ENCODE assay signal across 25 mouse cellular contexts in genomic region chr7:99790816-99791215, GRCm38 (mm10). TPM values are rescaled to one million over a fixed set of nuclear protein-coding genes. Genes with fewer than 3 reads are reported as not detected.
A peak's percentile ranks its signal among the peaks of the same experiment; 100 is the strongest.
DNase-seq lines count a peak whose midpoint lies in the region; ATAC-seq and TF ChIP-seq lines count a peak whose summit lies in the region.
"Had no signal": no experiment of that assay in that cellular context is flagged by ENCODE, and none has a peak within 500 bp of the region (broad histone marks: within the 10 kb centered on the region; RNA-seq: fewer than 3 reads in every experiment).

No protein-coding gene starts in this region.

- no peak overlapping the region for H3K9ac ChIP-seq in neural tube, embryonic 11.5 days (ENCODE audit: low read length)
- no peak overlapping the region for H3K9ac ChIP-seq in neural tube, embryonic 13.5 days
- H3K9ac ChIP-seq: embryonic facial prominence, embryonic 15.5 days; heart, embryonic 12.5 days; intestine, embryonic 15.5 days had no signal

- H3K9me3 ChIP-seq in neural tube, embryonic 11.5 days (ENCODE audit: control insufficient read depth, low read length) = no peaks in the 10 kb centered on the region
- H3K9me3 ChIP-seq in neural tube, embryonic 13.5 days = no peaks in the 10 kb centered on the region
- H3K9me3 ChIP-seq: embryonic facial prominence, embryonic 15.5 days; forebrain, embryonic 10.5 days; G1E; intestine, embryonic 15.5 days had no signal

- H3K4me3 ChIP-seq in neural tube, embryonic 11.5 days (ENCODE audit: low read depth, low read length) = no peak overlapping the region
- no peak overlapping the region for H3K4me3 ChIP-seq in neural tube, embryonic 13.5 days
- no peak overlapping the region for H3K4me3 ChIP-seq in left cerebral cortex, adult 2 months
- H3K4me3 ChIP-seq: embryonic facial prominence, embryonic 15.5 days; erythroblast, embryonic 14.5 days; forebrain, embryonic 10.5 days; heart, adult 2 months; heart, embryonic 12.5 days; intestine, embryonic 15.5 days had no signal

- peaks cover 2% of the 10 kb centered on the region; the same call in 1 of the 2 replicates for H3K4me1 ChIP-seq in neural tube, embryonic 11.5 days (ENCODE audit: control insufficient read depth, insufficient read depth, low read length)
- H3K4me1 ChIP-seq in neural tube, embryonic 13.5 days (replicated peaks) = peaks cover 37% of the 10 kb centered on the region

- no peak overlapping the region for H3K4me2 ChIP-seq in neural tube, embryonic 11.5 days (ENCODE audit: low read depth)
- H3K4me2 ChIP-seq in neural tube, embryonic 13.5 days = no peak overlapping the region
- H3K4me2 ChIP-seq: embryonic facial prominence, embryonic 15.5 days; heart, embryonic 12.5 days; intestine, embryonic 15.5 days had no signal

- WGBS in neural tube, embryonic 11.5 days = 60% methylated on average over 10 of the region's 10 CpGs
- 39% methylated on average over 10 of the region's 10 CpGs for WGBS in neural tube, embryonic 13.5 days

- TF ChIP-seq CTCF in left cerebral cortex, adult 2 months (IDR thresholded peaks at IDR 0.05) = no peak

- ATAC-seq in neural tube, embryonic 11.5 days (ENCODE audit: insufficient read depth, low FRiP score, low TSS enrichment) = 0 out of 2 replicates have a peak, but pooled peaks have one; percentile 51
- peak; percentile 41 for ATAC-seq in neural tube, embryonic 13.5 days (ENCODE audit: low read depth)
- no peak for ATAC-seq in megakaryocyte-erythroid progenitor cell, adult 5-6 weeks (replicated peaks; ENCODE audit: low FRiP score, low TSS enrichment, poor library complexity, severe bottlenecking)
- ATAC-seq: CD4-positive, CD25-positive, alpha-beta regulatory T cell, adult 4 months; forebrain, embryonic 14.5 days; intestine, embryonic 15.5 days had no signal

- peak; percentile 26 to 33 for DNase-seq in adrenal gland, adult (ENCODE audit: inconsistent age in 2 of 2, low spot score in 1 of 2)
- no peak for DNase-seq in adrenal gland, adult 18-20 months (ENCODE audit: low spot score in 2 of 2)
- DNase-seq in neural tube, embryonic 11.5 days (ENCODE audit: low spot score) = peak; percentile 40
- no peak for DNase-seq in neural tube, embryonic 10.5 days (ENCODE audit: extremely low spot score, low spot score)
- no peak for DNase-seq in left cerebral cortex, adult 2 months (ENCODE audit: extremely low spot score in 1 of 2, low spot score in 2 of 2)
- DNase-seq: adrenal gland, postnatal 14 days; B cell, adult 2 months; cerebellum, adult 18-20 months; cerebellum, postnatal 10 days; gastrocnemius, postnatal 10 days; heart, adult 2 months had no signal

- intact Hi-C loops in left cerebral cortex, adult 2 months (cut with DNase I) = no loop called here

- no peaks in the 10 kb centered on the region for H3K27me3 ChIP-seq in neural tube, embryonic 11.5 days (ENCODE audit: control insufficient read depth, insufficient read depth, low read length)
- no peaks in the 10 kb centered on the region for H3K27me3 ChIP-seq in neural tube, embryonic 13.5 days
- H3K27me3 ChIP-seq: embryonic facial prominence, embryonic 15.5 days had no signal

- H3K36me3 ChIP-seq in neural tube, embryonic 11.5 days (ENCODE audit: control insufficient read depth, insufficient read depth, low read length) = no peaks in the 10 kb centered on the region
- no peaks in the 10 kb centered on the region for H3K36me3 ChIP-seq in neural tube, embryonic 13.5 days
- H3K36me3 ChIP-seq: embryonic facial prominence, embryonic 15.5 days; forebrain, embryonic 10.5 days; G1E; heart, embryonic 12.5 days; intestine, embryonic 15.5 days had no signal

- peak overlapping the region; percentile 71 for H3K27ac ChIP-seq in neural tube, embryonic 11.5 days (ENCODE audit: low read depth, low read length)
- peak overlapping the region; percentile 80 for H3K27ac ChIP-seq in neural tube, embryonic 13.5 days (replicated peaks)
- H3K27ac ChIP-seq in left cerebral cortex, adult 2 months = no peak overlapping the region
- H3K27ac ChIP-seq: embryonic facial prominence, embryonic 15.5 days; forebrain, embryonic 10.5 days; heart, adult 2 months; intestine, embryonic 15.5 days had no signal

RNA-seq across cellular contexts. Expression of gene Olfr521, which starts 27.5 kb away (rescaled TPM):
- not detected for total RNA-seq in adrenal gland, adult 18-20 months (2021)
- not detected in 2 replicates for polyA plus RNA-seq in neural tube, embryonic 11.5 days (2014; fragmentation: Nextera tagmentation; extraction: Ambion mirVana)
- polyA plus RNA-seq in neural tube, embryonic 13.5 days (2015; fragmentation: Nextera tagmentation; extraction: Ambion mirVana) = not detected in 2 replicates
- not detected for total RNA-seq in left cerebral cortex, adult 2 months (2021)
- not detected in 2 replicates for total RNA-seq in megakaryocyte-erythroid progenitor cell, adult 5-6 weeks (2014; fragmentation: Nextera tagmentation)
- not detected in 2 replicates for total RNA-seq in megakaryocyte-erythroid progenitor cell, adult 5-6 weeks (2017)
- total RNA-seq: adrenal gland, postnatal 14 days; gastrocnemius, postnatal 10 days; heart, adult 2 months; heart, postnatal 25 days had no signal
- polyA plus RNA-seq: CD4-positive, CD25-positive, alpha-beta regulatory T cell, adult 4 months; embryonic facial prominence, embryonic 11.5 days; embryonic facial prominence, embryonic 15.5 days; erythroblast, embryonic 14.5 days; forebrain, embryonic 10.5 days; forebrain, embryonic 14.5 days; G1E; gonadal fat pad, adult 2 months; heart, adult 2 months; heart, embryonic 12.5 days; heart, embryonic 16.5 days; intestine, embryonic 15.5 days had no signal

RNA-seq across cellular contexts. Expression of gene Neu3, which starts 37.4 kb away (rescaled TPM):
- total RNA-seq in adrenal gland, adult 18-20 months (2021) = 1 to 10 TPM; 1.9 to 2.4 TPM
- 2.0 and 2.1 TPM in 2 replicates for polyA plus RNA-seq in neural tube, embryonic 11.5 days (2014; fragmentation: Nextera tagmentation; extraction: Ambion mirVana)
- polyA plus RNA-seq in neural tube, embryonic 13.5 days (2015; fragmentation: Nextera tagmentation; extraction: Ambion mirVana) = 1.5 and 1.6 TPM in 2 replicates
- 1 to 10 TPM; 2.8 to 2.9 TPM for total RNA-seq in left cerebral cortex, adult 2 months (2021)
- total RNA-seq in megakaryocyte-erythroid progenitor cell, adult 5-6 weeks (2014; fragmentation: Nextera tagmentation) = 3.9 and 8.1 TPM in 2 replicates
- total RNA-seq in megakaryocyte-erythroid progenitor cell, adult 5-6 weeks (2017) = 3.9 and 5.8 TPM in 2 replicates

Comparison
In these comparisons a context has a peak if more than half of its experiments do, and no peak if none do; other contexts are left out.
1. DNase-seq: peak in adrenal gland, adult (2 of 2) and neural tube, embryonic 11.5 days (single experiment); none in adrenal gland, adult 18-20 months (0 of 2), neural tube, embryonic 10.5 days (single experiment) and left cerebral cortex, adult 2 months (0 of 2).